Mouse (Mus musculus) cerebellum, postnatal 10 days (tissue): ENCODE measurements around the gene Eps15l1.

ENCODE experiments used
- DNase-seq, 2 experiments: peaks; one replicate each; pipeline ENCODE4 v3.0.0; 2021; ENCODE audit warnings: mixed read lengths in 2 of 2

Eps15l1 gene

DNA sequence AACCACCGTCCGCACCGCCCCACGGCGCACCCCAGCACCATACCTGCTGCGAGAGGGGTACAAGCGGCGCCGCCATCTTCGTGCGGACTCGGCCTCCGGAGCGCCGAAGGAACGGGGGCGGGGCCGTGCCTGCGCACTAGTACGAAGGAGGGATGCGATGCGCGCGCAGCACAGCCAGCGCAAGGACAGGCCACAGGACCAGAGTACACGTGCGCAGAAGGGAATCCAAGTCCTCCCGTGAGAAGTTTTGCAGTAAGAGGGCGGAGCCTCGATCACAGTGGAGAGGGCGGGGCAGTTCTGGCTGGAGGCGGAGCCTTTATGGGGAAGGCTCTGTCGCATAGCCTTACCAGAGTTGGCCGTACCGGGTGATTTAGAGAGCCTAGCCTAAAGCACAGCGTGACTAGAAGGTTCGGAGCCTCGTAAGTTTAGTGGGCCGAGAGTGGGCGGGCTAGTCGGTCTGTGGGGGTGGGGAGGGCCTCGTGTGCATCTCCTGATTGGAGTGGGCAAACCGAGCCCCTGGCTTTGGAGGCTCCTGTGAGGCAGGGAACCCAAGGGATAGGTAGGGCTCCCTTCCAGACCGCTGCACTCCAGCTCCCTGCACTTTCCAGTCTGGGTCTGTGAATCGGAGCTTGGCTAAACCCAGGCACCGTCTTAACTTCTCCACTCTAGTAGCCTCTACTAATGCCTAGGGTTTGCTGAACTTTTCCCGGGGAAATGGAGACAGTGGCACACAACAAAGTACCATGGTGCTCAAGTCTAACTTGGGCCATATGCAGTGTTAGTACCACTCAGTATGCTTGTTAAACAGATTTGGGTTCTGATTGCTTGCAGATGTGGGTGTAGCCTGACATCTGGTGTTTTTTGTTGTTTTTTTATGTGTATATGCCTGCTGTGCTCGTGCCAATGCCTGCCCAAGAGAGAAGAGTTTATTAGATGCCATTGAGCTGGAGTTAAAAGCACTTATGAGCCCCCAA, at the start of gene Eps15l1:
Gene Eps15l1, minus strand, starts transcription at position 99 of the 974 bp plus-strand sequence.
- DNase-seq, result peak; percentile 99 to 100

GRCm38 (mm10) chr8:72470684-72471083, 49.4 kb upstream of the Eps15l1 start:
- peak; percentile 33 to 37 for DNase-seq

DNA sequence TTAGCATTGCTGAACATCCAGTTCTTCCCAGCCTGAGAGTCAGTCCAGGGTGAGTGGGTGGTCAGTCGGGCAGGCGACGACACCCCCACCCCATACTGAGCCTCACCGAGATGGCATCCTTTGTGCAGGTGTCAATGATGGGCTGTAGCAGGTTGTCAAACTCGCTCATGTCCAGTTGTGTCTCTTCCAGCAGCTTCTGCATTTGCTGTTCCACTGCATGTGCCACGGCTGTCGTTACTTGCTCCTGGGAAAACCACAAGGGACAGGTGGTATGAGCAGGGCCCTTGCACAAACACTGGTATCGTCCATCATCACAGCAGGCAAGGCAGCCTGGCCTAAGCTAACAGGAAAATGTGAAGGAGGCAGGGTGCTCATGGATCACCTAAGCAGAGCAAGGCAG, 48.7 kb upstream of the Eps15l1 start:
- no peak for DNase-seq

DNA sequence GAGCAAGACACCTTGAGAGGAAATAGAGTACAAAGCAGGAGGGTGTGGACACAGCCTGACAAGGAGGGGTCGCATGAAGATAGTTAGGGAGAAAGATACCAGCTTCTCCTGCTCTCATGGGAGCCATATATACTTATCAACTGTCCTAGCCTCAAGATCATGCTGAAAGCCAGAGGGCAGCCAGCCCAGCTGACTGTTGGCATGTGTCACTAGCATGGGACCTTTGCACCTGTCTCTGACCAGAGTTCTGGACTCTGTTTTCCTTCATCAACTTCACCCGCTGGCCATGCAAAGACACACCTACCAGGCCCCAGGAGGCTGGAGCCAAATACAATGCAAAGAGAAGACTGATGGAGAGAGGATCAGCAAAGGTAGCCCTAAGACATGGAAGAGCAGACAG, 48.0 kb upstream of the Eps15l1 start:
- DNase-seq, result no peak

- DNase-seq, result no peak
Measured at GRCm38 (mm10) chr8:72464211-72464610, 43.0 kb upstream of the Eps15l1 start.

- no peak for DNase-seq
Measured at GRCm38 (mm10) chr8:72459881-72460533, 38.7 kb upstream of the Eps15l1 start.

DNA sequence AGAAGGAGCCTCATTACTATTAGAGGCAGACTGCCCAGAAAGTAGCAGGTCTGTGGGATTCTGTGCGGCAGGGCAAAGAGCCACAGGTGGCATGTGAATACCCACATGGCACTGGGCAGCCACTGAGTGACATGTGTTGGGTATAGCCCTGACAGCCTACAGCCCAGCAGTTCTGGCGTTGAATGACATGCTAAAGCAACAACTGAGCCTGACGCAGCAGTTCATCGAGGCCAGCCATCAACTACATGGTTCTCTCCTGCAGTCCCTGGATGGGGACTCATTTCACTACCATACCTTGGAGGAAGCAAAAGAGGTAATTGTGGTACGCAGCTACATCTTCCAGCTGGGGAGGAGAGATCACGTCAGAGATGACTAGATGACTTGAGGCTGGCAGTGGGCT, 37.2 kb upstream of the Eps15l1 start:
- DNase-seq, result no peak

- no peak for DNase-seq
Measured at GRCm38 (mm10) chr8:72457806-72458205, 36.5 kb upstream of the Eps15l1 start.

DNA sequence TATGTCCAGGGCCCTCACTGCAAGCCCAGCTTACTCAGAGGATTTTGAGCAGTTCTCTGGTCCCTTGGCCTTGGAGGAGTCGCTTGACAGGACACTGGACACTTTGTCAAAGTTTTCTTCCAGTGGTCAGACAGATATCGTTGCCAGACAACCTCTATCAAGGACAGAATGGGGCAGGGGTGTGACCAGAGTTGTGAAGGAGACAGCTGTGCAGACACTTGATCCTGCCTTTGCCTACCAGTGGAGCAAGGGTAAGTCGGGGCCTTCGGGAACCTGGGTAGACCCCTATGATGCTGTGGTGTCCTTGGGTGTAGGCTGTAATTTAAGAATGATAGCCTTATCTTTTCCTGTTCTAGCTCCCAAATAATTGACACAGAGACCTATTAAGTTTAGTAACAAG, 34.1 kb upstream of the Eps15l1 start:
- no peak for DNase-seq

GRCm38 (mm10) chr8:72453904-72454303, 32.6 kb upstream of the Eps15l1 start:
- no peak for DNase-seq

- no peak for DNase-seq
Measured at GRCm38 (mm10) chr8:72451516-72451915, 30.3 kb upstream of the Eps15l1 start.

GRCm38 (mm10) chr8:72445071-72445470, 23.8 kb upstream of the Eps15l1 start:
- no peak for DNase-seq

- DNase-seq, result no peak
Measured at GRCm38 (mm10) chr8:72443994-72444350, 22.7 kb upstream of the Eps15l1 start.

- DNase-seq, result peak; percentile 98 to 99
Measured at GRCm38 (mm10) chr8:72443338-72443993, 22.2 kb upstream of the Eps15l1 start, which contains the start of the genes Calr3 and 1700030K09Rik. Gene Calr3, minus strand, starts transcription at chr8:72443870. Gene 1700030K09Rik, plus strand, starts transcription at chr8:72443880.

- DNase-seq, result no peak
Measured at GRCm38 (mm10) chr8:72438248-72439015, 17.2 kb upstream of the Eps15l1 start.

DNA sequence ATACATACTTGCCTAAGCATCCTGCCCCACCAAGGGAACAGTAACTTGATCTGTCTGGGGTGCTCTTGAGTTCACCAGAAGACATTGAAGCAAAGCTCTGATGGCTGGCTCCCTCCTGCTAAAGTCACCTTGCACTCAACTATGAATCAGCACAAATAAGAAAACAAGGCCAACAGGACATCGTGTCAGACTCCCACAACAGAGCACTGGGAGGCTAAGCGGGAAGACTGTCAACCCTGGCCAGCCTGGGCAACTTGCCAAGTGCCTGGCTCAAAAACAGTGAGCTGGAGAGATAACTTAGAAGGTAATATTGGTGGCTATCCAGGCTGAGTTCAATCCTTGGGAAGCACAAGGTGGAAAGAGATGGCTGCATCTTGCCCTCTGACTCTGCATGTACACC, 13.7 kb upstream of the Eps15l1 start:
- peak; percentile 59 to 71 for DNase-seq

- no peak for DNase-seq
Measured at GRCm38 (mm10) chr8:72429676-72430075, 8.4 kb upstream of the Eps15l1 start.

DNA sequence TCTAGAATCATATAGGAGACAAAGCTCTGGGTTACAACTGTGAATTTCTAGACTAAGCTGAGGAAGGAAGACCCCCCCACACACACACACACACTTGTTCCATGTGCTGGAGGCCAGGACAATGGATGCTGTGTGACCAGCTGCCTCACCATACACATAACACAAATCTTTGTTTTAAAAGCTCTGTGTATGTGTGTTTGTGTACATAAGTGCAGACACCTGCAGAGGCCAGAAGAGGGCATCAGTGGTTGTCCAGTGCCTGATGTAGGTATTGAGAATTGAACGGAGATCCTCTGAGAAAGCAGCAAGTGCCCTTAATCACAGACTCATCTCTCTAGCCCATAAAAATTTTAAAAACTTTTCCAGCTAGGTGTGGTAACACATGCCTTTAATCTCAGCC, 1.7 kb upstream of the Eps15l1 start:
- peak in 1 of 2 experiments; percentile 14 for DNase-seq

GRCm38 (mm10) chr8:72420571-72421361, 494 bp downstream of the Eps15l1 start:
- DNase-seq, result peak; percentile 76

DNA sequence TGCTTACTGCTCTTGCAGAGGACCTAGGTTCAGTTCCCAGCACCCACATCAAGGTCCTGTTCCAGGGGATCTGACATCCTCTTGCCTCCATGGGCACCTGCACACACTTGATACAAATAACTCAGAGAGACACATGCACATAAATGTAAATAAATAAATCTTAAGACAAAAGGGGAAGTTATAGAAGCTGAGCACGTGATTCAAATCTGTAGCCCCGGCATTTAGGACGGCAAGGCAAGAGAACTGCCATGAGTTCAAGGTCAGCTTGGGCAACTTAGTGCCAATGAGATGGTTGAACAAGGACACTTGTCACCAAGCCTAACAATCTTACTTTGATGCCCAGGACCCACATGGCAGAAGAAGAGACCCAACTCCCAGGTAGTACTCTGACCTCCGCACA, 3.2 kb downstream of the Eps15l1 start:
- DNase-seq, result no peak

DNA sequence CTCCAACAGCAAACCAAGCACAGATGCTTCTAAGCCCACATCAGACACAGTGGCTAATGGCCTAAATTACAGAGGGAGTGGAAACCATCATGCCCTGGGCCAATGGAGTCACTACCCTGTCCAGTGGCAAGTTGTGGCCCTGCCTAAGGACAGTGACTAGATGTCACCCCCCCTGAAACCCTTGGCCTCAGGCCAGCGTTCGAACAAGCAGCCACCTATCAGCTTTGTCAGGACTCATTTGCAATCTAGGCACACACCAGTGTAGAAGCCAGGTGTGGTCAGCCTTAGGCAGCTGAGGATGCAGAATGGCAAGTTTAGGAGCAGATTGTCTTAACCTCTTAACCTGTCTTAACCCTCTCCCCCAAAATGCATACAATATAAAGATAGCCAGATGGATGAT, 6.0 kb downstream of the Eps15l1 start:
- peak; percentile 30 to 36 for DNase-seq

GRCm38 (mm10) chr8:72413839-72414238, 7.4 kb downstream of the Eps15l1 start:
- no peak for DNase-seq
